Mouse (Mus musculus): ENCODE results near the gene Gm7075. TPM values are rescaled to one million over a fixed set of nuclear protein-coding genes. Genes with fewer than 3 reads are reported as not detected.

The Gm7075 gene
- polyA plus RNA-seq, 1 experiment from 2014 or later = not detected

DNA sequence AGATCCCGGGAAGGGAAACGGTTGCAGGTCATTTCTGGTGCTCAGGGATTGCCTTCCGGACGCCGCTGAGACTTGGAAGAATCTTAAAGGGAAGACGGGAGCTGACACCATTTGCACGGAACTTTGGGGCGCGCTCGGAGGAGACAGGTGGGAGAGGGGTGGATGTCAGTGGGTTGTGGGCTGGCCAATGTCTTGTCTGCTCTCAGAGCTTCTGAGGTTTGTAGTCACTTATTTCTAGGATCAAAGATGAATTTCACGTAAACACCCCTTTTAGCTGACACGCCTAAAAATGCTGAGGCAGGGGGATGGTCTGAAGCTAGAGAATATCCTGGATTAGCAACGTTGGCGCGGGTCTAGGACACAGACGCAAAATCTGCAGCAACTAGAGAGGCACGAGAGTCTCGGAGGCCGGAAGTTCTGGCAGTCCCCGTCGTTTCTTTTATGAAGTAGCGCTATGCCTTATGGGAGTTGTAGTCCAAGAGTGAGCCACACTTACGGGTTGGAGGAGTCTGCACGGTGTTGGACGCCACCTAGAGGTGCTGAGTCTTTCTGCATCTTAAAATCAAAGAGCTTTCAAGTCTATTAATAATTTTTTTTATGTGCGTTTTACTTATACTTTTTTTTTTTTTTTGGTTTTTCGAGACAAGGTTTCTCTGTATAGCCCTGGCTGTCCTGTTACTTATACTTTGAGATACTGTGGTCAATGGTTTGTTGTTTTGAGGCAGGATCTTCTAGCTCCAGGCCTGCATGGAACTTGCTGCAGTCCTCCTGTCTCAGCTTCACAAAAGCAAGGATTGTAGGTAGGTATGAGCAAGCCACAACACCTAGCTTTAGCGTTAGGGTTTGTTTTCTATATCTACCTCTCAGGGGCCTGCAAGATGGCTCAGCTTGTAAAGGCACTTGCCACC lies 39.0 kb downstream of the Gm7075 start, which contains the start of gene Dnajc12:
Gene Dnajc12 (plus strand): TSS at position 72 of the 908 bp plus-strand sequence.
- under 1% methylated on average over 28 of the region's 28 CpGs for WGBS
- H3K36me3 ChIP-seq (ENCODE audit: control insufficient read depth, insufficient read depth, low read length) = no peaks in the 10 kb centered on the region
- DNase-seq (ENCODE audit: low spot score) (peak; percentile 79), ATAC-seq (replicated peaks; ENCODE audit: low FRiP score) (peak; percentile 89)
- H3K27ac ChIP-seq (ENCODE audit: low read depth, low read length) = no peak within 1 kb of the TSS
- peak within 1 kb of the TSS; percentile 72 for H3K9ac ChIP-seq (ENCODE audit: low read depth, low read length)
- H3K9me3 ChIP-seq (ENCODE audit: control insufficient read depth, low read length) = no peaks in the 10 kb centered on the region
- H3K4me3 ChIP-seq (ENCODE audit: low read depth, low read length) = peak within 1 kb of the TSS; percentile 69
- peaks cover 6% of the 10 kb centered on the region; the same call in 1 of the 2 replicates for H3K4me1 ChIP-seq (replicated peaks; ENCODE audit: control insufficient read depth, insufficient read depth, low read length)
- H3K4me2 ChIP-seq = peak within 1 kb of the TSS; percentile 93
- no peaks in the 10 kb centered on the region; the same call in 1 of the 2 replicates for H3K27me3 ChIP-seq (replicated peaks; ENCODE audit: control insufficient read depth, insufficient read depth, low read length)

DNA sequence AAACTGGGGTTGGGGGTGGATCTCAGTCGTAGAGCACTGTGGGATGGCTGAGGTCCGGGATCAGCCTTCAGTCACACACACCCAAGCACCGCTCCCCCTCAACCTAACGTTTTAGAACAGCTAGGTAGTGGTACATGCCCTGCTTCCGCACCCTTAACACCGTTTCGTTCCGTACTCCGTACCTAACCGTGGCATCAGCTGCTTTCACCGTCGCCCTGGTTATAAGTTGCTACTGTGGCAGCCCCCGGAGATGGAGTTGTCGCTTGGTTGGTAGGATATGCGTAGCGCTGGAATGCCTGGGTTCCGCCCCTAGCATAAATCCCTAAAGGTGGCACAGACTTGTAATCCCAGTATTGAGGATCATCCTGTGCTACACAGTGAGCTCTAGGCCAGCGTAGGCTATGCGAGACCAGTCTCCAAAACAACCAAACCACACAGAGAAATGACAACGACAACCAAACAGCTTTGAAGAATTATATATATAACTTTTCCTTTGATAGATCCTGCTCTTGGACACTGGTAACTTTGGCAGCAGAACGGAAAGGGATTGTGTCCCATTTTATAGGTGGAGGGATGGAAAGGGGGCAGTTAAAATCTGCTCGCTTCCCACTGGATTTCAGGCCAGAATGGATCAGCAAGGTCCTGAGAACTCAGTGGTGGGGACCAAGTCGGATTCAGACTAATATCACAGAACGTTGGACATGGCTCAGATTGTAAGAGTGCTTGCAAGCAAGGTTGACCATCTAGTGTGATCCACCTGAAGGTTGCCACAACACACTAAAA lies 39.9 kb downstream of the Gm7075 start, which contains the start of gene Sirt1:
Gene Sirt1 (minus strand): TSS at position 207 of the 783 bp plus-strand sequence.
- no peaks in the 10 kb centered on the region; the same call in 1 of the 2 replicates for H3K27me3 ChIP-seq (replicated peaks; ENCODE audit: control insufficient read depth, insufficient read depth, low read length)
- DNase-seq (ENCODE audit: low spot score) = no peak
- H3K9ac ChIP-seq (ENCODE audit: low read depth, low read length) = peak within 1 kb of the TSS; percentile 72
- no peak within 1 kb of the TSS for H3K27ac ChIP-seq (ENCODE audit: low read depth, low read length)
- no peaks in the 10 kb centered on the region for H3K36me3 ChIP-seq (ENCODE audit: control insufficient read depth, insufficient read depth, low read length)
- ATAC-seq (replicated peaks; ENCODE audit: low FRiP score) = no peak
- H3K9me3 ChIP-seq (ENCODE audit: control insufficient read depth, low read length) = no peaks in the 10 kb centered on the region
- peak within 1 kb of the TSS; percentile 69 for H3K4me3 ChIP-seq (ENCODE audit: low read depth, low read length)
- 5% methylated on average over 24 of the region's 24 CpGs for WGBS
- H3K4me2 ChIP-seq = peak within 1 kb of the TSS; percentile 93
- peaks cover 6% of the 10 kb centered on the region; the same call in 1 of the 2 replicates for H3K4me1 ChIP-seq (replicated peaks; ENCODE audit: control insufficient read depth, insufficient read depth, low read length)

DNA sequence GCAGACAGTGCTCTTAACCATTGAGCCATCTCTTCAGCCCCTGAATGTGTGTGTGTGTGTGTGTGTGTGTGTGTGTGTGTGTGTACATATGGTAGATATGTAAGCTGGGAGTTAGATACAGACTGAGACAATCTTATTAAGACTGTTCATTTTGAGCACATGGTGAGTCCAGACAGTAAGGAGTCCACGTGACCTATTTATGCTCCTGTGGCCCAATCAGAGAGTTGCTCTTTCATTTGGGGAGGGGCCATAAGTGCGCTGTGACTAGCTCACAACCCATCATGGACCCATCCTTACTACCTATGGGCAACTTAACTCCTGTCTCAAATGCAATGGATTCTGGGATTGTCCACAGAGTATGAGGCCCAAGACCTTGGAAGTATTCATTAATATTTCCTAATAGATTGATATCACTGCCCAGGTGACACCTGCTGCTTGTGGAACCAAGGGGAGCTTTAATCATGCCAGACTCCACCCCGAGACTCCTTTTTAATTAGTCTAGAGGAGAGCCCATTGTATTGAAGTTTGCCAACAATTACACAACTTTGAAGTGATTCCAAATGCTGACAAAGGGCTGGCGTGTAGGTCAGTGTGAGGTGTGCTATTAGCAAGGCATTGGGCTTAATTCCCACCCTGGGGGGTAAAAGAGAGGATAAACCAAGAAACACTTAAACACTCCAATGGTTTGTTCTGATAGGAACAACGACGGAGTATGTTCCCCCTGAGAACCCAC lies 42.5 kb downstream of the Gm7075 start:
- no peak overlapping the region for H3K27ac ChIP-seq (ENCODE audit: low read depth, low read length)
- H3K4me3 ChIP-seq (ENCODE audit: low read depth, low read length) = no peak overlapping the region
- H3K36me3 ChIP-seq (ENCODE audit: control insufficient read depth, insufficient read depth, low read length) = no peaks in the 10 kb centered on the region
- DNase-seq (ENCODE audit: low spot score) (no peak), ATAC-seq (replicated peaks; ENCODE audit: low FRiP score) (no peak)
- H3K9me3 ChIP-seq (ENCODE audit: control insufficient read depth, low read length) = no peaks in the 10 kb centered on the region
- no peak overlapping the region for H3K4me2 ChIP-seq
- no peaks in the 10 kb centered on the region; the same call in 1 of the 2 replicates for H3K27me3 ChIP-seq (replicated peaks; ENCODE audit: control insufficient read depth, insufficient read depth, low read length)
- WGBS = 69% methylated on average over 6 of the region's 6 CpGs
- no peak overlapping the region for H3K9ac ChIP-seq (ENCODE audit: low read depth, low read length)
- peaks cover 6% of the 10 kb centered on the region; the same call in 1 of the 2 replicates for H3K4me1 ChIP-seq (replicated peaks; ENCODE audit: control insufficient read depth, insufficient read depth, low read length)

DNA sequence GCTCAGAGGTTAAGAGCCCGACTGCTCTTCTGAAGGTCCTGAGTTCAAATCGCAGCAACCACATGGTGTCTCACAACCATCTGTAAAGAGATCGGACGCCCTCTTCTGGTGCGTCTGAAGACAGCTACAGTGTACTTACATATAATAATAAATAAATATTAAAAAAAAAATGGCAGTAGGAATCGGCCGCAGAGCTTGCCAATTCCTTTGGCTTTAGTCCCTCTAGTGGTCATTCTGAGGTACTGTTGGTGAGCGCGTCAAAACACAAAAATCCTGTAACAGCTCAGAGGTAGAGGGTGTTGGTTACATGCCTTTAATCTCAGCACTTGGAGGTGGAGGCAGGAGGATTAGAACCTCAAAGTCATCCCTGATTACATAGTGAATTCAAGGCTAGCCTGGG lies 44.1 kb downstream of the Gm7075 start:
- peaks cover 6% of the 10 kb centered on the region; the same call in 1 of the 2 replicates for H3K4me1 ChIP-seq (replicated peaks; ENCODE audit: control insufficient read depth, insufficient read depth, low read length)
- ATAC-seq (replicated peaks; ENCODE audit: low FRiP score) (0 out of 2 replicates have a peak, but pooled peaks have one; percentile 30), DNase-seq (ENCODE audit: low spot score) (no peak)
- H3K27me3 ChIP-seq (replicated peaks; ENCODE audit: control insufficient read depth, insufficient read depth, low read length) = no peaks in the 10 kb centered on the region; the same call in 1 of the 2 replicates
- H3K4me3 ChIP-seq (ENCODE audit: low read depth, low read length) = no peak overlapping the region
- 19% methylated on average over 9 of the region's 9 CpGs for WGBS
- H3K4me2 ChIP-seq = no peak overlapping the region
- H3K9ac ChIP-seq (ENCODE audit: low read depth, low read length) = no peak overlapping the region
- no peak overlapping the region for H3K27ac ChIP-seq (ENCODE audit: low read depth, low read length)
- H3K36me3 ChIP-seq (ENCODE audit: control insufficient read depth, insufficient read depth, low read length) = no peaks in the 10 kb centered on the region
- H3K9me3 ChIP-seq (ENCODE audit: control insufficient read depth, low read length) = no peaks in the 10 kb centered on the region

DNA sequence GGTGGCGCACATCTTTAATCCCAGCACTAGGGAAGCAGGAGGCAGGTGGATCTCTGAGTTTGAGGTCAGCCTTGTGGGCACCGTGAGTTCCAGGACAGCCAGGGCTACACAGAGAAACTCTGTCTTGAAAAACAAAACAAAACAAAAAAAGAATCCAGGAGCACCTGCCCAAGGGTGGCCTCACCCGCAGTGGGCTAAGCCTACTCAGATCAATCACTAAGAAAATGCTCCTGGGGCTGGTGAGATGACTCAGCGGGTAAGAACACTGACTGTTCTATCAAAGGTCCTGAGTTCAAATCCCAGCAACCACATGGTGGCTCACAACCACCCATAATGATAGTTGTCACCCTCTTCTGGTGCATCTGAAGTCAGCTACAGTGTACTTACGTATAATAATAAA lies 45.3 kb downstream of the Gm7075 start:
- H3K27ac ChIP-seq (ENCODE audit: low read depth, low read length) = no peak overlapping the region
- no peaks in the 10 kb centered on the region for H3K4me1 ChIP-seq (replicated peaks; ENCODE audit: control insufficient read depth, insufficient read depth, low read length)
- WGBS = 82% methylated on average over 5 of the region's 5 CpGs

More for the DNA sequence above, 45.3 kb downstream of the Gm7075 start:
- Histone ChIP-seq H3K27me3 (replicated peaks; ENCODE audit: control insufficient read depth, insufficient read depth, low read length) (no peaks in the 10 kb centered on the region; the same call in 1 of the 2 replicates), H3K4me3 (ENCODE audit: low read depth, low read length) (no peak overlapping the region), H3K36me3 (ENCODE audit: control insufficient read depth, insufficient read depth, low read length) (no peaks in the 10 kb centered on the region), H3K4me2 (no peak overlapping the region), H3K9ac (ENCODE audit: low read depth, low read length) (no peak overlapping the region), H3K9me3 (ENCODE audit: control insufficient read depth, low read length) (no peaks in the 10 kb centered on the region)
- ATAC-seq (replicated peaks; ENCODE audit: low FRiP score) (no peak), DNase-seq (ENCODE audit: low spot score) (no peak)

Other genes with a start within 250 kb of the Gm7075 start
- 0.16 and 0.30 TPM in 2 replicates for gene Mypn, start 217.8 kb downstream of the Gm7075 start, polyA plus RNA-seq (2014; fragmentation: Nextera tagmentation; extraction: Ambion mirVana)
- 46.1 and 48.8 TPM in 2 replicates for gene Herc4, start 178.0 kb downstream of the Gm7075 start, polyA plus RNA-seq (2014; fragmentation: Nextera tagmentation; extraction: Ambion mirVana)
- 7.0 and 7.9 TPM in 2 replicates for gene Sirt1, start 40.1 kb downstream of the Gm7075 start, polyA plus RNA-seq (2014; fragmentation: Nextera tagmentation; extraction: Ambion mirVana)
- gene Dnajc12, start 39.3 kb downstream of the Gm7075 start, polyA plus RNA-seq (2014; fragmentation: Nextera tagmentation; extraction: Ambion mirVana) = 18.7 and 19.5 TPM in 2 replicates
- gene Ctnna3, start 8.3 kb upstream of the Gm7075 start, polyA plus RNA-seq (2014; fragmentation: Nextera tagmentation; extraction: Ambion mirVana) = 0.30 and 0.40 TPM in 2 replicates

All from liver, embryonic 11.5 days (tissue).